Mouse (Mus musculus) megakaryocyte, embryonic 14.5 days (primary cell): ENCODE results near the gene Olfr1258. TPM values are rescaled to one million over a fixed set of nuclear protein-coding genes. Genes with fewer than 3 reads are reported as not detected.
"Not testable (repeated sequence)": the region's sequence is repeated elsewhere in the genome, so short reads cannot be mapped to it uniquely, and the experiment has no call there.

ENCODE experiments used
- H3K27me3 ChIP-seq: replicated peaks from 2 replicates; pipeline ENCODE3; 2012; ENCODE audit warnings: inconsistent platforms
- H3K36me3 ChIP-seq: replicated peaks from 2 replicates; pipeline ENCODE3; 2012; ENCODE audit warnings: low read length, inconsistent platforms, mixed read lengths
- H3K4me1 ChIP-seq: 2 replicates; pipeline ENCODE4 v1.6.1; 2012; ENCODE audit warnings: inconsistent platforms
- H3K4me3 ChIP-seq: replicated peaks from 2 replicates; pipeline ENCODE3; 2012; ENCODE audit warnings: moderate library complexity, mild to moderate bottlenecking, inconsistent platforms
- H3K9me3 ChIP-seq: 2 replicates; pipeline ENCODE4 v1.6.1; 2012; ENCODE audit warnings: inconsistent platforms
- FLI1 ChIP-seq: IDR thresholded peaks from 2 replicates; pipeline ENCODE4 v1.6.1; 2012; ENCODE audit warnings: low read length, inconsistent platforms, mixed read lengths
- GATA1 ChIP-seq: IDR thresholded peaks from 3 replicates; pipeline ENCODE4 v1.6.1; 2012; ENCODE audit warnings: mixed read lengths, low read length, inconsistent platforms, borderline replicate concordance
- polyA plus RNA-seq: library from polyadenylated mRNA; stranded (reverse); fragments of >175 nt; gene quantifications from 2 replicates; pipeline ENCODE4 v1.2.3, GENCODE M21; 2012; ENCODE audit warnings: low replicate concordance; ENCODE audit not compliant: insufficient read depth

The Olfr1258 gene
- not detected in 2 replicates for polyA plus RNA-seq

DNA sequence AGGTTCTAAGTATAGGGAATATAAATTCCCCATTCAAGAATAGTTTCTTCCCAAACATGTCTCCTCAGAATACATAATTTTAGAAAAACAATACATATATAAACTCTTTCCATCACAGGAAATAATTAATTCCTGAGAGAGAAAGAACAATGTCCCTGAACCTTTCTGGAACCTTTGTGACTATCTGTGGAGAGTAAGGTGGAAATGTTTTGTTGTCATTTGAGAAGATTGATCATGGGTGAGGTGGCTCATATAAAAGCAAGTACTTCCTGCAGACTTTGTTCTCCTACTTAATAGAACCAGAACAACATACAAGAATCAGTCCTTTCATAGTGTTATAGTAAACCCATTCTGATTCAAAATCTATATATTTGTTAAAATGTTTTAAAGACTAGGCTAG is at the start of gene Olfr1258:
TSS of gene Olfr1258 (plus strand) at position 301 of the 400 bp plus-strand sequence.
- no peaks in the 10 kb centered on the region for H3K4me1 ChIP-seq
- H3K4me3 ChIP-seq = no peak within 1 kb of the TSS
- H3K27me3 ChIP-seq = no peaks in the 10 kb centered on the region
- H3K36me3 ChIP-seq = no peaks in the 10 kb centered on the region
- no peaks in the 10 kb centered on the region for H3K9me3 ChIP-seq
- TF ChIP-seq GATA1 (no peak), FLI1 (no peak)

DNA sequence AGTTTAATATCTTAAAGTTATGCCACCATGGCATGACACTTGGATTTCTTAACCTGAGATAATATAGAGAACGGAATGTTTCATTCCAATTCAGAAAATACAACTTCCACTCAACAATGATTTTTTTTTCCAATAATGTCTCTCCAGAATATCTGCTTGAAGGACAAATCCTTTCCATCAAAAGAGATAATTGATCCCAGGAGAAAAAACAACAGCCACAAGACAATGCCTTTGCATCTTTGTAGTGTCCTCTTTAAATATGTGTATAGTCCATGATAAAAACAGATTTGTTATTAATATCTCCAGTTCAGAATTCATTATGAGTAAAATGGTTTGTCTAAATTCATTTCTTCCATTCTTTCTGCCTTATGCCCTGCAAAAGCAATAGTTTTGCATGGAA is 49.0 kb upstream of the Olfr1258 start, which contains the start of gene Olfr1257:
TSS of gene Olfr1257 (plus strand) at position 301 of the 400 bp plus-strand sequence.
- TF ChIP-seq GATA1 (no peak), FLI1 (no peak)
- Histone ChIP-seq H3K9me3 (no peaks in the 10 kb centered on the region), H3K4me1 (no peaks in the 10 kb centered on the region), H3K4me3 (no peak within 1 kb of the TSS), H3K27me3 (no peaks in the 10 kb centered on the region), H3K36me3 (no peaks in the 10 kb centered on the region)

DNA sequence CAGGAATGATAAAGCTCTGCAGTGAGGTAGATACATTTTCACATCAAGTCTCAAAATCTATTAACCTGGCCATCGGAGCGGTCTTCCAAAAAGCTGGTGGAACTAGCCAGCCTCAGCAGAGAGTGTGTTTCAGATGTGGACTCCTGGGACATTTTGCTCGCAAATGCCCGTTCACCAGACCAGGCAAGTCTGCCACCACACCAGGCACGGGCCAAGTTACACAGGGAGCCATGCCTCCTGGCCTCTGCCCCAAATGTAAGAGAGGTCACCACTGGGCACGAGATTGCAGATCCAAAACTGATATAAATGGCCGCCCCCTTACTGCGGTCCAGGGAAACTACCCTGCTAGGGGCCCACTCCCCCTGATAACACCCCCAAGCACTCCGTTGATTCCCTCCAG is 14.5 kb upstream of the Olfr1258 start:
- not testable (repeated sequence) for H3K4me1 ChIP-seq, H3K4me3 ChIP-seq, H3K9me3 ChIP-seq, H3K27me3 ChIP-seq, H3K36me3 ChIP-seq

DNA sequence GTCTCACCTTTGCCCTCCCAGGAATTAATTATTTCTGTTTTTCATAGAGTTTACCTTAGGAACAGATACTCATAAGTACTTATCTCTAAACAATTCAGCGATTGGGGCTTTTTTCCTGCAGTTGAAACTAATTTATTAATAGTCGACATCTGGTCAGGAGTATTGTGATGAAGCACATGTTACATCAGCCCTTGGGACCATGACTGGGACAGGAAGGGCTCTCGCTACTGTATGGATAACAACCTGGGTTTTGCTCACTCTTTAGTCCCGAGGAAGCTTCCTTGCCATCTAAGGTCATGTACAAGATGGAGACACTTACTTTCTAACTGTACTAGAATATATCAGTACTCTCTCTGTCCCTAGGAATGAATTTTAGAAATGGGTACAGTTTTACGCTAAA is 21.5 kb downstream of the Olfr1258 start, which contains the start of gene Olfr1259:
TSS of gene Olfr1259 (minus strand) at position 101 of the 400 bp plus-strand sequence.
- Histone ChIP-seq H3K27me3 (no peaks in the 10 kb centered on the region), H3K36me3 (no peaks in the 10 kb centered on the region), H3K4me3 (no peak within 1 kb of the TSS), H3K9me3 (no peaks in the 10 kb centered on the region), H3K4me1 (no peaks in the 10 kb centered on the region)
- TF ChIP-seq FLI1 (no peak), GATA1 (no peak)

DNA sequence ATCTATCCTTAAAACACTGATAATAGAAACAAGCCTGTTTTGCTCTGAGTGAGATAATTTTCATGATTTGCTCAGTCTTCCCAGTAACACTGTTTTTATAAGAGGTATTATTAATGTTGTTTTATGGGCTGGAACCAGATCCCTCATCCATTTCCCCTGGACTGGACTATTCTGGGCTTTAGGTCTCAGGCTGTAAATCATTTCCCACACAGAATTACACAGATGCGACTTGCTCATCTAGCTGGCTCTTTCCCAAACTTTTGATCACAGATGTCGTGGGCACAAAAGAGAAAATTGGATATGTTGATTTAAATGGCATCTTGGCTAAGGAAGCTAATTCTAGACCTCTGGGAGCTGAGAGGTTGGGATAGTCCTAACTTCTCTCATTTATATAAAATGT is 47.1 kb downstream of the Olfr1258 start, which contains the start of gene Olfr1260:
TSS of gene Olfr1260 (plus strand) at position 157 of the 400 bp plus-strand sequence.
- Histone ChIP-seq H3K9me3 (no peaks in the 10 kb centered on the region), H3K4me3 (no peak within 1 kb of the TSS), H3K36me3 (no peaks in the 10 kb centered on the region), H3K4me1 (no peaks in the 10 kb centered on the region), H3K27me3 (no peaks in the 10 kb centered on the region)
- TF ChIP-seq GATA1 (no peak), FLI1 (no peak)

DNA sequence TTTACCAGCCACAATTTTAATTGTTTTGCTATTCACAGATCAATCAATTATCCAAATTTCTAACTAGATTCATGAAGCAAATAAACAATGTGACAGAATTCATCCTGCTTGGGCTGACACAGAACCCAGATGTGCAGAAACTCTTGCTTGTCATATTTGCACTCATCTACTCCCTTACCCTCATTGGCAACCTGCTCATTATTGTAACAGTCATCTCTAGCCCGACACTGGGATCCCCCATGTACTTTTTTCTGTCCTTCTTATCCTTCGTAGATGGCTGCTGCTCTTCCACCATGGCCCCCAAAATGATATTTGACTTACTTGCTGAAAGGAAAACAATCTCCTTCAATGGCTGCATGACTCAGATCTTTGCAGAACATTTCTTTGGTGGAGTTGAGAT is 50.6 kb downstream of the Olfr1258 start:
- H3K36me3 ChIP-seq = no peaks in the 10 kb centered on the region
- TF ChIP-seq GATA1 (no peak), FLI1 (no peak)

More for the DNA sequence above, 50.6 kb downstream of the Olfr1258 start:
- Histone ChIP-seq H3K4me3 (no peak overlapping the region), H3K27me3 (no peaks in the 10 kb centered on the region), H3K4me1 (no peaks in the 10 kb centered on the region), H3K9me3 (no peaks in the 10 kb centered on the region)

Other genes starting within 250 kb of the Olfr1258 start
- gene Olfr1252, start 202.3 kb upstream of the Olfr1258 start, polyA plus RNA-seq = not detected in 2 replicates
- not detected in 2 replicates for gene Olfr1253, start 170.2 kb upstream of the Olfr1258 start, polyA plus RNA-seq
- gene Olfr1254, start 133.7 kb upstream of the Olfr1258 start, polyA plus RNA-seq = not detected in 2 replicates
- not detected in 2 replicates for gene Olfr1255, start 115.3 kb upstream of the Olfr1258 start, polyA plus RNA-seq
- gene Olfr1256, start 85.8 kb upstream of the Olfr1258 start, polyA plus RNA-seq = not detected in 2 replicates
- not detected in 2 replicates for gene Olfr48, start 79.1 kb upstream of the Olfr1258 start, polyA plus RNA-seq
- gene Olfr1257, start 48.9 kb upstream of the Olfr1258 start, polyA plus RNA-seq = not detected in 2 replicates
- not detected in 2 replicates for gene Olfr1259, start 21.4 kb downstream of the Olfr1258 start, polyA plus RNA-seq
- not detected in 2 replicates for gene Olfr1260, start 47.0 kb downstream of the Olfr1258 start, polyA plus RNA-seq
- gene Olfr1261, start 63.9 kb downstream of the Olfr1258 start, polyA plus RNA-seq = 0.52 TPM in 1 of 2 replicates, not detected in the other
- gene Olfr1262, start 72.8 kb downstream of the Olfr1258 start, polyA plus RNA-seq = not detected in 2 replicates
- gene Olfr1263, start 84.8 kb downstream of the Olfr1258 start, polyA plus RNA-seq = not detected in 2 replicates
- not detected in 2 replicates for gene Olfr1264, start 98.3 kb downstream of the Olfr1258 start, polyA plus RNA-seq
- gene Olfr1265, start 108.0 kb downstream of the Olfr1258 start, polyA plus RNA-seq = not detected in 2 replicates
- not detected in 2 replicates for gene Olfr140, start 136.3 kb downstream of the Olfr1258 start, polyA plus RNA-seq
- not detected in 2 replicates for gene Olfr1269, start 194.1 kb downstream of the Olfr1258 start, polyA plus RNA-seq
- not detected in 2 replicates for gene Olfr32, start 215.0 kb downstream of the Olfr1258 start, polyA plus RNA-seq
- gene Olfr1270, start 225.8 kb downstream of the Olfr1258 start, polyA plus RNA-seq = not detected in 2 replicates